Mouse (Mus musculus): Measurements from ENCODE around the gene Erfe. TPM values are rescaled to one million over a fixed set of nuclear protein-coding genes. Genes with fewer than 3 reads are reported as not detected.

Erfe gene
- 13.1 TPM for polyA plus RNA-seq (2012; fragmentation: generic; extraction: Trizol)

- H3K79me2 ChIP-seq (ENCODE audit: control insufficient read depth, insufficient read depth), result no peaks in the 10 kb centered on the region
- TF ChIP-seq MYOD1 (IDR thresholded peaks at IDR 0.05; ENCODE audit: control insufficient read depth in 1 of 3, insufficient read length in 2 of 3, low read depth in 2 of 3), result peak in 1 of 3 experiments; percentile 24
- TF ChIP-seq TCF12 (IDR thresholded peaks at IDR 0.05; ENCODE audit: insufficient read depth, poor library complexity, severe bottlenecking), result no peak
- no peak for TF ChIP-seq MYOG (IDR thresholded peaks at IDR 0.05; ENCODE audit: control insufficient read depth in 1 of 3, insufficient read depth in 1 of 3, insufficient read length in 2 of 3, low read depth in 2 of 3)
- no peak for TF ChIP-seq REST (IDR thresholded peaks at IDR 0.05; ENCODE audit: insufficient read depth, insufficient read length)
- peak; percentile 88 for TF ChIP-seq E2F4 (IDR thresholded peaks at IDR 0.05; ENCODE audit: insufficient read depth)
- peak; percentile 63 for TF ChIP-seq POLR2A (IDR thresholded peaks at IDR 0.05; ENCODE audit: insufficient read length, low read depth)
- TF ChIP-seq POLR2AphosphoS2 (IDR thresholded peaks at IDR 0.05; ENCODE audit: insufficient read length, low read depth), result peak; percentile 80
- TF ChIP-seq USF1 (IDR thresholded peaks at IDR 0.05; ENCODE audit: low read depth), result no peak
- TF ChIP-seq SRF (IDR thresholded peaks at IDR 0.05; ENCODE audit: control insufficient read depth, insufficient read length, low read depth), result no peak
- no peak for TF ChIP-seq CEBPB (IDR thresholded peaks at IDR 0.05; ENCODE audit: insufficient read depth, poor library complexity, severe bottlenecking)
- no peak for TF ChIP-seq MAX (IDR thresholded peaks at IDR 0.05; ENCODE audit: low read depth)
- no peak for TF ChIP-seq TCF3 (IDR thresholded peaks at IDR 0.05; ENCODE audit: insufficient read length, low read depth)
- peaks cover 9% of the 10 kb centered on the region for H3K36me3 ChIP-seq (ENCODE audit: control insufficient read depth, insufficient read depth)
- peak within 1 kb of the TSS; percentile 28 for H3K4me3 ChIP-seq
- H3ac ChIP-seq (ENCODE audit: control insufficient read depth, insufficient read length), result peak within 1 kb of the TSS; percentile 24
- H3K27me3 ChIP-seq (ENCODE audit: control insufficient read depth, insufficient read depth, insufficient read length), result no peaks in the 10 kb centered on the region
- H3K4me2 ChIP-seq (ENCODE audit: low read depth), result peak within 1 kb of the TSS; percentile 69
Observed at GRCm38 (mm10) chr1:91366215-91367108, at the start of gene Erfe. TSS of gene Erfe (plus strand) at chr1:91366430.

DNA sequence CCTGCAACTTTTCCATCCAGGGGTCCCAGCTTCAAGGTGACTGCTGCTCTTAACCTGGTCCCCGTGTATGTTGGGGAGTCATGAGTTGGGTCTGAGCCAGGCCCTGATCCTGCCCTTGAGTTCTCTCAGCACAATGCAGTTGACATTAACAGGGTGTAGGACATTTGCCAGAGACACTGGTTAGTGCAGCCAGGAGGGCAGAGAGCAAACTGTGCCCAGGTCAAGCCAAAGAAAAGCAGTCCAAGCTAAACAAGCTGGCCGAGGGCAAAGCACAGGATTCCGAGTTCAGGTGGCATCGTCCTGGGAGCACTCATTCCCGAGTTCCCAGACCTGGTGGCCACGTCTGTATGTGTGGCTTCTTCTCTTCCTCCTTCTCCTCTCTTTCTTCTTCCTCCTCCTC, 48.6 kb upstream of the Erfe start:
- H3K36me3 ChIP-seq (ENCODE audit: control insufficient read depth, insufficient read depth), result no peaks in the 10 kb centered on the region
- TF ChIP-seq MYOD1 (IDR thresholded peaks at IDR 0.05; ENCODE audit: control insufficient read depth in 1 of 3, insufficient read length in 2 of 3, low read depth in 2 of 3) (no peak), POLR2AphosphoS2 (IDR thresholded peaks at IDR 0.05; ENCODE audit: insufficient read length, low read depth) (no peak), TCF12 (IDR thresholded peaks at IDR 0.05; ENCODE audit: insufficient read depth, poor library complexity, severe bottlenecking) (no peak), TCF3 (IDR thresholded peaks at IDR 0.05; ENCODE audit: insufficient read length, low read depth) (no peak), SRF (IDR thresholded peaks at IDR 0.05; ENCODE audit: control insufficient read depth, insufficient read length, low read depth) (no peak), CEBPB (IDR thresholded peaks at IDR 0.05; ENCODE audit: insufficient read depth, poor library complexity, severe bottlenecking) (no peak), MYOG (IDR thresholded peaks at IDR 0.05; ENCODE audit: control insufficient read depth in 1 of 3, insufficient read depth in 1 of 3, insufficient read length in 2 of 3, low read depth in 2 of 3) (no peak), MAX (IDR thresholded peaks at IDR 0.05; ENCODE audit: low read depth) (no peak), POLR2A (IDR thresholded peaks at IDR 0.05; ENCODE audit: insufficient read length, low read depth) (no peak), E2F4 (IDR thresholded peaks at IDR 0.05; ENCODE audit: insufficient read depth) (no peak), REST (IDR thresholded peaks at IDR 0.05; ENCODE audit: insufficient read depth, insufficient read length) (no peak), USF1 (IDR thresholded peaks at IDR 0.05; ENCODE audit: low read depth) (no peak)
- H3K4me3 ChIP-seq, result no peak overlapping the region
- H3K79me2 ChIP-seq (ENCODE audit: control insufficient read depth, insufficient read depth), result no peaks in the 10 kb centered on the region
- H3K27me3 ChIP-seq (ENCODE audit: control insufficient read depth, insufficient read depth, insufficient read length), result no peaks in the 10 kb centered on the region
- no peak overlapping the region for H3ac ChIP-seq (ENCODE audit: control insufficient read depth, insufficient read length)
- no peak overlapping the region for H3K4me2 ChIP-seq (ENCODE audit: low read depth)

- TF ChIP-seq POLR2AphosphoS2 (IDR thresholded peaks at IDR 0.05; ENCODE audit: insufficient read length, low read depth) (peak; percentile 58), REST (IDR thresholded peaks at IDR 0.05; ENCODE audit: insufficient read depth, insufficient read length) (no peak)
- Histone ChIP-seq H3K36me3 (ENCODE audit: control insufficient read depth, insufficient read depth) (no peaks in the 10 kb centered on the region), H3ac (ENCODE audit: control insufficient read depth, insufficient read length) (no peak within 1 kb of the TSS), H3K27me3 (ENCODE audit: control insufficient read depth, insufficient read depth, insufficient read length) (no peaks in the 10 kb centered on the region), H3K4me3 (no peak within 1 kb of the TSS), H3K79me2 (ENCODE audit: control insufficient read depth, insufficient read depth) (no peaks in the 10 kb centered on the region), H3K4me2 (ENCODE audit: low read depth) (no peak within 1 kb of the TSS)
Observed at GRCm38 (mm10) chr1:91321760-91322438, 44.3 kb upstream of the Erfe start, which contains the start of gene Espnl. TSS of gene Espnl (plus strand) at chr1:91322075.

- no peak overlapping the region for H3ac ChIP-seq (ENCODE audit: control insufficient read depth, insufficient read length)
- no peaks in the 10 kb centered on the region for H3K79me2 ChIP-seq (ENCODE audit: control insufficient read depth, insufficient read depth)
- no peaks in the 10 kb centered on the region for H3K36me3 ChIP-seq (ENCODE audit: control insufficient read depth, insufficient read depth)
- no peaks in the 10 kb centered on the region for H3K27me3 ChIP-seq (ENCODE audit: control insufficient read depth, insufficient read depth, insufficient read length)
- TF ChIP-seq E2F4 (IDR thresholded peaks at IDR 0.05; ENCODE audit: insufficient read depth) (no peak), MYOG (IDR thresholded peaks at IDR 0.05; ENCODE audit: control insufficient read depth in 1 of 3, insufficient read depth in 1 of 3, insufficient read length in 2 of 3, low read depth in 2 of 3) (no peak)
- no peak overlapping the region for H3K4me2 ChIP-seq (ENCODE audit: low read depth)
- no peak overlapping the region for H3K4me3 ChIP-seq
Observed at GRCm38 (mm10) chr1:91324646-91325045, 41.6 kb upstream of the Erfe start.
